Mouse (Mus musculus) ES-E14 (cell line): ENCODE measurements around the gene Fdxr.

ENCODE experiments used
- ZC3H11A ChIP-seq: IDR thresholded peaks from 2 replicates; pipeline ENCODE4 v1.6.1; 2012; ENCODE audit warnings: low read depth, mild to moderate bottlenecking, inconsistent platforms, low read length, borderline replicate concordance
- ZNF384 ChIP-seq: IDR thresholded peaks from 2 replicates; pipeline ENCODE4 v1.6.1; 2012; ENCODE audit warnings: low read depth, low read length, inconsistent platforms

GRCm38 (mm10) chr11:115229021-115229930, 47.6 kb downstream of the Fdxr start:
- TF ChIP-seq ZNF384 (no peak), ZC3H11A (no peak)
